Mouse (Mus musculus) B cell, adult 2 months (primary cell): ENCODE measurements around the gene Wbp2nl.
A peak's percentile ranks its signal among the peaks of the same experiment; 100 is the strongest.

Experiments
- DNase-seq, 2 experiments: peaks; one replicate each; pipeline ENCODE4 v3.0.0; 2022

The Wbp2nl gene

DNA sequence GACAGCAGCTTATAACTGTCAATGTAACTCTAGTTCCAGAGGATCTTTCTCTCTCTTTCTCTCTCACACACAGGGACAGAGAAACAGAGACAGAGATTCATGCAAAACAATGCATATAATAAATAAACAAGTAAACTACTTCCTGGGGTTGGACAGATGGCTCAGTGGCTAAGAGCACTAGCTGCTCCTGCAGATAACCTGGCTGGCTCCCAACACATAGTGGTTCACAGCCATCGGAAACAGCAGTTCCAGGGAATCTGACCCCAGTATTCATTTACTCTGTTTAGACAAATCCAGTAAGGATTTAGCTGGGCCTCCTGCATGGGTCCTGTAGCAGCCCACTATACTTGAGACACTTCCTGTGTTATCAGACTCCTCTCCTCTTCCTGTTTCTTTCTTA is 20.9 kb downstream of the Wbp2nl start:
- DNase-seq: no peak

DNA sequence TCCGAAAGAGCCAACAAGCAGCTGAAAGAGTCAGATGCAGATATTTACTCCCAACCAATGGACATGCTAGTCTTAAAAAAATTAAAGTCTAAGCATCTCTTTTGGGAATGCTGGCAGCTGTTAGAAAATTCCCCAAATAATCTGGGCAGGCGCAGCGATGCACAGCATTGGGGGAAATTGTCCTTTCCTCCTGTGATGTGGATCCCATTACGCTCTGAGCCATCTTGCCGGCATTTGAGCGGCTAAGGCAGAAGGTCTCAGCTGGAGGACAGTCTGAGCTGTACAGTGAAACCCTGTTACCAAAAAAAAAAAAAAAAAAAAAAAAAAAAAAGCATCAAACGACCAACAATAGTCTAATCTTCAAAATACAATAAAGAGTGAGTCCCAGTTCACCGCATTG is 23.4 kb downstream of the Wbp2nl start:
- no peak for DNase-seq

DNA sequence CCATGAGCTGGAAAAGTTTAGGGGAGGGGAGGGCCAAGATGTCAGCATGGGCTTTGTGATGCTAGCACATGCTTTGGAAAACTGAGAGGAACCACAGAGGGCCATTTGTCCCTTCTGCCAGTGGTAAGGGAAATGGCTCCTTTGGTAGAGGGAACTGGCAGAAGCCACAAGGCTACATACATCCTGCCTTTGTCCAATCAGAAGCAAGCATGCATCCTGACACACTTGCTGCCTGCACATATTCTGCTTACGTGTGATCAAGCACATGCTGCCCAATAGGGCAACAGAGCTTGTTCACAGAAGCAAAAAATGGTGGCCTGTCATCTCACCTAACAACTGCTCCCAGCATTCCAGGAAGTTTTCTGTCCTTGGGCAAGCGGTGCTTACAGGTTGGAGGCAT is 26.6 kb downstream of the Wbp2nl start:
- DNase-seq: no peak

DNA sequence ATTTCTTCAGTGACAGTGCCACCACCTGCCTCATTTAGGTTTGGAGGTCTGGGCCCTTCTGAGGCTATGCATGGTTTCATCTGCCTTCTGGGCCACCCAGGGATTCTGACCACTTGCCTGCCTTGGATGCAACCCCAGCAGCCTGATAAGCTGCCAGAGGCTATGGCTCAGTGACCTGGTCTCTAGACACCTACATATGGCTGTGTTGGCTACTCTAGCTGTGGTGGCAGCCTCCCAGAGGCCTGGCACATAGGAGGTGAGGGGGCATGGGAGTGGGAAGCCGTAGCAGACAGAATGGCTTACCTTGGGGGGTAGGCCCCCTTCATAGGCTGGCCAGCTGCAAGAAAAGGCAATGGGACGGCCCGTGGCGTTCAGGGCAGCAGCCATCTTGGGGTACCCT is 36.4 kb downstream of the Wbp2nl start:
- DNase-seq: no peak

DNA sequence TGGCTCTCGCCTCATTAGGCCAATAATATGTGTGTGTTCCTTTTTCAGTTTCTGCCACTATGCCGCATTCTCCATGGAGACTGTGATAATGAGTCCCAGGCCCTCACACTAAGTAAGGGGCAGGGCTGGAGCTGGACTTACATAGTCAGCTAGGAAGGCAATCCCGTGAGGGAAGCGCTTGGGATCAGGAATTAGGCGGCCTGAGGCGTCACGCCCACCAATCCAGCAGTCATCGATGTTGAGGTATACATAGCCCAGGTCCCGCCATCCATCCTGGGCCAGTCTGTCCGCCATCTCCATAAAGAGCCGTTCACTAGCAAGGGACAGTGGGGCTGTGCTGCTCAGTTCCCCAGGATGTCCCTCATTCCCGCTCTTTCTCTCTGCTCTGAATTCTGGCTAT is 37.9 kb downstream of the Wbp2nl start:
- DNase-seq: no peak

DNA sequence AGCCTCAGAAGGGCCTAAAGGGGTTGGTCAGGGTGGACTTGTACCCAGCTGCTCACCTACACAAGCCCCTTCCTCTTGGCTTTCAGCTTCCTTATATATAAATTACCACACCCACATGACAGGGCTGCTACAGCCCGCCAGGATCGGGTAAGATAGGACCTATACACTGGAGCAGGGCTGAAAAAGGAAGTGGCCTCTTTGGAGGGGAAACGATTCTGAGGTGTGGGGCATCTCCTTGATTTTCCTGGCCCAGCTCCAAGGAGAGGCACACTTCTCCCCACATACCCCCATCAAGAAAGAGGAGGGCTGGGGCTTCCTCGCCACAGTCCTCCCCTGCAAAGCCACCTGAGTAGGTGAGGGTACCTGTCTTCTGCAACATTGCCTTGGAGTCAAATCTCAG is 39.1 kb downstream of the Wbp2nl start:
- DNase-seq: peak; percentile 21 to 22

DNA sequence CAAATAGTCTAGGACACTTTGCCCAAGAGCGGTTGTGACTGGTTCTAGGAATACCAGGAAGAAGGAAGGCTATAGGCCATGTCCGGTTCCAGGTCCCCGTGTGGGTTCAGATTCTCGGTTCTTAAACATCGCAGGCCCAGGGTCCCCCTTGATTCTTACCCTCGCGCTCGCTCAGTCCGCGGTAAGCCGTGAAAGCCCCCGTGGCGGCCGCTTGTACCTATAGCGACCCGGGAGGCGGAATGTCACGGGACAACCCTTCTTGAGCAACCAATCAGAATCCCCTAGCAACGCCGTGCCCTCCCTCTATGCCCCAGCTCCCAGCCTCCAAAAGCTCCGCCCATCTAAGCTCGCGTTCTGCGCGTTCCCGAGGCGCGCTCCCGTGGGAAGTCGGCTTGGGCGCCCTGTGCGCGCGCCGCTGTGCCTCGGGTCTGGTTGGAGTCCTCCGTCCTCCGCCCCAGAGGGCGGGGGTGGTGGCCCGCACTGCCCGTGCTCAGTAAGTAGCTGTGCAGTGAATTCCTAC is 39.9 kb downstream of the Wbp2nl start, which contains the start of the genes Naga, Pheta2 and Smdt1:
Gene Naga, minus strand, starts transcription at position 333 of the 520 bp plus-strand sequence.
Gene Pheta2, plus strand, starts transcription at position 350 of the 520 bp plus-strand sequence.
Gene Smdt1, plus strand, starts transcription at position 367 of the 520 bp plus-strand sequence.
- peak; percentile 89 to 91 for DNase-seq

DNA sequence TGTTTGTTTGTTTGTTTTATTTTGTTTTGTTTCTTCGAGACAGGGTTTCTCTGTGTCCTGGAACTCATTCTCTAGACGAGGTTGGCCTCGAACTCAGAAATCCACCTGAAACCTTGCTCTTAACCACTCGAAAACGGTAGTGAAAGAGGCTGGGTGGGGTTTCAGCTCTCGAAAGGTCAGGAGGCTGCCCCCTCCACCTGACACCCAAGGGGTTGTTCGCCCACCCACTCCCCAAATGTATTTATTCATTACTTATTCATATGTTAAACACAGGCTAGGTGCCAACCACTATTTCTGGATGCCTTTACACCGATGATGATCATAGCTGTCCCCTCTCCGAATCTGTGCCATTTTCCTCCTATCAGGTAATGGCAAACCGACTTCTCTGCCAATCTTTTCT is 40.4 kb downstream of the Wbp2nl start:
- DNase-seq: no peak

DNA sequence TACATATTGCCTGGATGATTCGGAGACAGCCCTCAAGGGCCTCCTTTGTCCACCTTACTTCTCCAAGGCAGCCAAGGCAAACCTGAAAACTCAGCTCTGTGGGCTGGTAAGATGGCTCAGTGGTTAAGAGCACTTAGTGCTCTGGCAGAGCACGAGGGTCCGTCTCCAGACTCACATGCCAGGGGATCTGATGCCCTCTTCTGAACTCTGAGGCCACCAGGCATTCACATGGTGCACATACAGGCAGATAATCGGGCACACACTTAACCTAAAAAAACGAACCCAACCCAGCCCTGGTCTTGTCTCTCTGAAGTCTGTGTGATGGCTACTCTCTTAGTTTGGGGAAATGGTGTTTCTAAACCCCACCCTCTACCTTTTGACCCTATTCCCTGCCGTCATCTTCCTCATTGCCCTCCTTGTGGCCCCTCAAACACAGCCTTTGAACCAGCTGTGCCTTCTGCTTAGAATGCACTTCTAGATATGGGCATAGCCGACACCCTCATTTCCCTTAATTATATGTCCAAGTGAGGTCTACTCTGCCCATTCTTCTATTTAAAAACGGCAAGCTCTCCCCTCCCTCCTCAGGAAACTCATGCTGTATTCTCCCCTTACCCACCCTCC is 41.0 kb downstream of the Wbp2nl start:
- no peak for DNase-seq

DNA sequence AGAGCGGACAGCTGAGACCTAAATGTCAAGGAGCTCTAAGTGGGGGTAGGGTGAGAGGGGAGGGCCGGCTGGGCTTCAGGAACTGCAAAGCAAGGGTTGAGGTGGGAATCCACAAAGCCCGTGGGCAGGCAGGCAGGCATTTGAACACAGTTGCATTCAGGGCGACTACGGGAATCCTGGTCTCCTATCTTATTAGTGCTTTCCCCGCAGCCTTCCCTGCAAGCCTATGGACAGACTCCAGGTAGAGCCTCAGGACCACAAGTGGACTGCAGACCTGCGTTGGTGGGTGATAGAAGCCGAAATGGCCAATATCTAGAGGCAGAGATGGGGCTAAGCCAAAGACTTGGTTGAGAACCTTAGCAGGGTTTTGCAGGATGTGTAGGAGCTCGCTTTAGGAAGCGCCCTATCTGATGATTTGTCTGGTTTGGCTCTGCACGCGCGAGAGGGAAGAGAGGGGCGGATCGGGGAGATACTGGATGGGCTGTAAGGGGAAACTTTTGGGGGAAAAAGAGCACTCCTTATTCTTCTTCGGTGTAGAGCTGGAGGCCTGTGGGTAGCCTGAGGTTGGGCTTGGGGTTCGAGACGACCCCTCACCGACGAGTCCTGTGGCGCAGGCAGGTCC is 41.8 kb downstream of the Wbp2nl start:
- no peak for DNase-seq

DNA sequence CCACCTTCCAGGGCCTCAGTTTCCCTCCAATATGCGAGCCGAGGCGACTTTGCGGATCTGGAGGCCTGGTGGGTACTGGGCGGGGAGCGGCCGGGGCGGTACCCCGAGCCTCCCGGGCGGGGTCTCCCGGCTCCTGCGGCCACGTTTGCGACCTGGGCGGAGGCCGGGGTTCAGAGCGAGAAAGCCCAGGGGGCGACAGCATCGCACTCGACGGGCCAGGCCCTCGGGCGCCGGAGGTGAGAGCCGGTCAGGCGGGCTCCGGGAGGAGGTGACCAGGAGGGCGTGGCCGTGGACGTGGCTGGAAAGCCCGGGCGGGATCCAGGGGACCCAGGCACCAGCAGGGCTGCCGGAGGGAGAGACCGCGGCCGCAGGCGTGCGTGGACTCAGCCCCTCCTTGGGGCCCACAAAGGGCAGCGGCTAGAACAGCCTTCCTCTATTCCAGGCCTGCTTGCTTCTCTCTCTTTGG is 42.3 kb downstream of the Wbp2nl start:
- no peak for DNase-seq

DNA sequence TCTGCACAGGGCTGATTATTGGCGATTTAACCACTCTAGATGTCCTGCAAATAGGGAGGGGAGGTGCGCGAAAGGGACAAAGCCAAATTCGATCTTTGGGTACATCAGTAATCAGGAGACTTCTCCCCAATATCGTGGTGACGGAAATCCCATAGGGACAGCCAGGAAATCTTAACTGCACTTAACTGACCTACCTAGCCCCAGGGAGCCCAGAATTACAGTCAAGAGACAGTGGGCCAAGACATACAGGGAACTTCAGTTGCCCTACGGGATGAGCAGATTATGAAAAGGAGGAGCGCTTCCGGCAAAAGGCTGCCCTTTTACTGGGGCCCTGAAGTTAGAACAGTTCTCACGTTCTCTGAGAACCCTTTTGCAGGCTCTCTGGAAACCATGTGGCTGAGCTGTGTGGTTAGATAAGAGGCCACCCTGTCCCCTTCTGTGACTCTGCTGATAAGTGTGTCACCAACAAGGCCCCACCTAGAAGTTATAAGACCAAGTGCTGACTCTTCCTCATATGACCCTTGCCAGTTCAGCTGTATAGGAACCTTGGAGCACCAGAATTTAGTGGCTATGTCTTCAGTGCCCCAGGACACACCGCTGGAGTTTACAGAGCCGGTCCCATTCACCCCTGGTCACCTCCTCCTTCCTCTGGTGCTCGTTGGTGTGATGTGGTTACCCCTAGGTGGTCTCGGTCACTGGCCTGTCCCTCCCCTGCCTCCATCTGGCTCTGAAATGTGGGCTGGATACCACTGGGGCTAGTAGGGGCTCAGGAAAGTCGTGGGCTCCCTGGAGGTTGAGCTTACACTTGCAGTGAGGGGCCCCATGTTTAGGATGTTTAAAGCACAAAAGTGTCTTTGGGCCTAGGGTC is 43.2 kb downstream of the Wbp2nl start:
- DNase-seq: no peak

DNA sequence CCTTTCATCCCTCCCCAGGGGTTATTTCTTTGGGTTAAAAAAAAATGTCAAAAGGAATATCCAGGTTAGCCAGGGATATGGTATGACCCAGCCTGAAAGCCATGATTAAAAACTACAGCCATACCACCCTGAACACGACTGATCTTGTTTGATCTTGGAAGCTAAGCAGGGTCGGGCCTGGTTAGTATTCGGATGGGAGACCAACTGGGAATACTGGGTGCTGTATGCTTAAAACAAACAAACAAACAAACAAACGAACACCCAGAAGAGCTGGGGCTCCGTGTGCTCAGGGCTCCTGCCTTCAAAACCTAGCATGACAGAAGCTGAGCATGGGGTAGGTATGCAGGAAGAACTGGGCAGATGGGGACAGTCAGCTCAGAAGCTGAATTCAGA is 43.8 kb downstream of the Wbp2nl start:
- DNase-seq: peak in 1 of 2 experiments; percentile 20

DNA sequence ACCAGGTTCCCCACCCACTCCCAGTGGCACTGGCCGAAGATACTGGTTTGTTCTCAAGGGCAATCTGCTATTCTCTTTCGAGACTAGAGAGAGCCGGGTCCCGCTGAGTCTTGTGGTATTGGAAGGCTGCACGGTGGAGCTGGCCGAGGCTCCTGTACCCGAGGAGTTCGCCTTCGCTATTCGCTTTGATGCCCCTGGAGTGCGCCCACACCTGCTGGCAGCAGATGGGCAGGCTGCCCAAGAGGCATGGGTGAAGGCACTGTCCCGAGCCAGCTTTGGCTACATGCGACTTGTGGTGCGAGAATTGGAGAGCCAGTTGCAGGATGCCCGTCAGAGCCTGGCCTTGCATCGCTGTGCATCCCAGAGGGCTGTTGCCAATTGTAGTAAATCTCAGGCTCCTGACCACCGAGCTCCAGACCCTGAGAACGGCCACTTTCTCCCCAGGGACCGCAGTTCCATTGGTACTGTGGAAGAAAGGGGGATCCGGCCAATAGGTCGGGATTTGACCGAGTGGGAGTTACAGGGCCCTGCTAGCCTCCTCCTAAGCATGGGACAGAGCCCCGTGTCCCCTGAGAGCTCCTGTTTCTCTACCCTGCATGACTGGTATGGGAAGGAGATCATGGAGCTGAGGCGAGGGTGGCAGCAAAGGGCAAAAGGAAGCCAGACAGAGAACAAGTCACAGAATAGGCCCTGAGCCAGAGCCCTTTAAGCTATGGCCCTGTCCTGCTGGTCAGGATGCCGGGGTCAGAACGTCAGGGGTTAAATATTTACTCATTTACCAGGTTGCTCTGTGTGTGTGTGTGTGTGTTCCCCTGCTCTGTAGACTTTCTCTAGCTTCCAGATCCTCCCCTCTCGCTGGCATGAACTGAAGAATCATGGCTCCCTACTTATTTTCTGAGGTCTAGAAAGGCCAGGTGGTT is 44.9 kb downstream of the Wbp2nl start:
- no peak for DNase-seq

DNA sequence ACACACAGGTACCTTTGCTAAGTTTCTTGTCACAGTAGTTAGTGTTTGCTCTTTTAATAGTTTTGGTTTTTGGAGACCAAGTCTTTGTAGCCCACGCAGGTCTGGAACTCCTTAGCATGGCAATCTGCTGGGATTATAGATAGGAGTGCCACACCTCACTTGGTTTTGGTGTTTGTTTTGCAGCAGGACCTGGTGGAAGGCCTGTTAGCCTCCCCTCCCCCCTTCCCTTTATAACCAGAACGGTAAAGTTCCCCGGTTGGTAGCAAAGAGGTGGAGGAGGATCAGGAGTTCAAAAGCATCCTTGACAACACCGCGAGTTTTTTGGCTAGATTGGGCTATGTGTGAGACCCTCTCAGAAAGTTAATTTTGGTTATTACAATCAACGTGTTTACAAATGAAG is 46.2 kb downstream of the Wbp2nl start:
- DNase-seq: no peak

DNA sequence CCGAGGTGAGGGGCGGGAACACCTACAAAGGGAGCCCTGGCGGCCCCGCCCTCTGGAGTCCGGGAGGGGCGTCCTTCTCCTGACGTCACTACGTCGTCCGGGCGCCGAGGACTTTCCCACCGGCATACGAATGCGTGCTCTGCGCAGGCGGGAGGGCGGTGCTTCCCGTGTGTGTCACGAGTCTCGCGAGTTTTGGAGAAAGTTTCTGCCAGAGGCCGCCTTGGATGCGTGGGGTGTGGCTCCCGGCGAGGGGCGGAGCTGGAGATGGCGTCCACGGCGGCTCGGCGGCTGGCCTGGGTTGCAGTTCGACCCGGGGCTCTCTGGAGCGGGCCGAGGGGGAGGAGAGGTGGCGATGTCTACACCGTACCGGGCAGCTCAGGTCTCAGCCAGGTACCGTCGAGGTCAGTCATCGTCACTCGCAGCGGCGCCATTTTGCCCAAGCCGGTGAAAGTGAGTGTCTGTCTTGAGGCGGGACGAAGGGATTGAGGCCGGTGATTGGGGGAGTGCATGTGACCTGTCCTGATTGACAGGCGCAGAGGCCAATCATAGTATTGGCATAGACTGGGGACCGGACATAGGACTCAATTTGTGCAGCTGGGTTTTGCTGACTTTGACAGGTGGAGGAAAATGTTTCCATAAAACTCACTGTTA is 47.2 kb downstream of the Wbp2nl start:
- peak; percentile 97 to 98 for DNase-seq

DNA sequence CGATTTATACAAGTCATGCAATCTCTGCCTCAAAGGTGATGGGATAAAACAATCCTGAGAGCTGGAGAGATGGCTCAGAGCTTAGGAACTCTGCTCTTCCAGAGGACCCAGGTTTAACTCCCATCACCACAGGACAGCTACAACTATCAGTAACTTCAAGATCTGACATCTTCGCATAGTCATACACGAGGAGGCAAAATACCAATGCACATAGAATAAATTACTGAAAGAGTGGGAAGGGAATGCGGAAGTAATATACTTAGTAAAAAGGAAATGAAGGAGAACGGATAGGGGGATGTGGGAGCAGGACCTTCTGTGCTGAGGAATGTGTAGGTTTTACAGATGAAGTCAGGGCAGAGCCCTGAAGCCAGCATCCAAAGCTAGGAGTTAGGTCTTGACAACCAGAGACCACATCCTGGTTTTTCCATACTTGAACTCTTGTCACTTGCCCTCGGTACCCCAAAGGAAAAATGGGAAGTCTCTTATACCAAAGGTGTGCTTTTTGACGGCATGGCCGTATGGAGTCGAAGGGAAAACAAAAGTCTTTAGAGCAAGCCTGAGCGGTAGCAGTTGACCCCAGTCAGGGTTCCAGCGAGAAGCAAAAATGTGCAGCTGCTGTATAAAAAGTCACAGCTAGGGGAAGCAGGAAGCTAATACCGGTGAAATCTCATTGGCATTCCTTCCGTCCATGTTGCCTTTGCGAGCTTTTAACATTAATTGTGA is 48.0 kb downstream of the Wbp2nl start:
- DNase-seq: no peak

DNA sequence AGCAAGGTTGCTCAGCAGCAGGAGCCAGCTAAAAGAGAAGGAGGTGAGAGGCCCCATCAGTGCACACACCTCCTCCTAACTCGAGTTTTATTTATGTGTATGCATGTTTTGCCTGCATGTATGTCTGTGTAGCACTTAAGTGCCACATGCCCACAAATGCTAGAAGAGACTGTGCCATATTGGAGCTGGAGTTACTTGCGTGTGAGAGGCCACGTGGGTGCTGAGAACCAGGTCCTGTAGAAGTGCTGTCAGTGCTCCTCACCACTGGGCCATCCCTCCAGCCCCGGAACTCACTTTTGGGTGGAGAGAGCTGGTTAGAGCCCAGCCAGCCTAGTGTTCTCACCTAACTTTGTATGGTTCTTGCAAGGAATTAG is 48.5 kb downstream of the Wbp2nl start:
- DNase-seq: no peak

DNA sequence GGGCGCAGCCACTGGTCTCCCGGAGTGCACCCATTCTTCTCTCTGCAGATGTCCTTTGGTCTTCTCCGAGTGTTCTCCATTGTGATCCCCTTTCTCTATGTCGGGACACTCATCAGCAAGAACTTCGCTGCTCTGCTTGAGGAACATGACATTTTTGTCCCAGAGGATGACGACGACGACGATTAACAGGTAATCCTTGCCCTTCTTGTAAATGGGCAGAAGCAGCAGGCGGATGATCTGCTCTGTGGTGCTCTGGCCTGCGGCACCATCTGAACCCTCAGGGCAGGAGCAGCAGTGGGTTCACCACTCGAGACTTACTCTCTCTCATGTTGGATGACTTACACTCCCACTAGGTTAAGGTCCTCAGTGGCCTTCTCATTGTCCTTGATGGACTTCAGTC is 49.1 kb downstream of the Wbp2nl start:
- no peak for DNase-seq

DNA sequence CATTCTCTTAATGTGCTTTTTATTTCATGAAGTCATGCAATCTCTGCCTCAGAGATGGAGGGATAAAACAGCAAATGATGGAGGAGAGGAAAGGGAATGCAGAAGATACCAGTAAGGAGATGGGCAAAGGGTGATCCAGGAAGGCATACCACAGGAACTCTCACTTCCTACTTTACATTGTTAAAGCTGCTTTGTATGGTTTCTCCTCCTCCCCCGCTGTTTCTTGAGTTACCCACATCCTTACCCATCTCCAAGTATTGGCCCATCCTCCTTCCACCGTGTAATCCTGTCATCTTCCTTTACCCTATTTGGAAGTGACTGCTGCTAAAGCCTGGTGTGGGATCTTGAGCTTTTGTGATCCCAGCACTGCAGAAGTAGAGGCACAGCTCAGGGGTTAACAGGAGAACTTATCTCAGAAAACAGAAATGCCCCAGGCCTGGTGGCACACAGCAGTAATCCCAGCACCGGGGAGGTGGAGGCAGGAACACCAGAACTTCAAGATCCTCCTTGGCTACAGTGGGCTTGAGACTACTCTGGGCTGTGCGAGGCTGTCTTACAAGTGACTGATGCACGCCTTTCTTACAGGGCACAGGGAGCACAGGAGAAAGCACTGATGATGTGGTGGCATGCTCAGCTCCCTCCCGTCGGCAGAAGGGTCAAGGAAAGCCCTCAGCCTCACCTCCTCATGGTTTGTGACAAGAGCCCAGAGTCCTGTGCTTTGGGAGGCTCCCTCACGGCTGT is 49.7 kb downstream of the Wbp2nl start:
- no peak for DNase-seq

DNA sequence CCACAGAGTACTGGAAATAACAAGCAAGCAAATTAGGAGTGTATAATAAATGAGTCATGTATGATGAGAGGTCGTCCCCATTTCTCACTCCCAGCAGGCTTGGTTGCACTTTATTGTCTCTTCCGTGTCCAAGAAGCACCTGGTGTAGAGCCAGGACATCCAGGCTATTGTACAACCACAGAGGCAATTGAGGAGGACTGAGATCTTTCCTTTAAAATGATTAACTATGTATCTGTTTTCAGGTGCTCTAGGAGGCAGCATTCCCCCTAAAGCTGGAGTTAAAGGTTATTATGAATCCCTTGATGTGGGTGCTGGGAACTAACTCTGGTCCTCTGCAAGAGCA is 50.2 kb downstream of the Wbp2nl start:
- no peak for DNase-seq
